Mouse (Mus musculus) frontal cortex, adult (tissue): ENCODE measurements around the gene Lrp2.

Source experiments
- ATAC-seq: cut with Nextera tagmentation; 2 replicates; pipeline ENCODE4 v1.9.2; 2017; ENCODE audit warnings: mild to moderate bottlenecking, moderate library complexity, mixed read lengths; ENCODE audit not compliant: low TSS enrichment

Gene Lrp2

DNA sequence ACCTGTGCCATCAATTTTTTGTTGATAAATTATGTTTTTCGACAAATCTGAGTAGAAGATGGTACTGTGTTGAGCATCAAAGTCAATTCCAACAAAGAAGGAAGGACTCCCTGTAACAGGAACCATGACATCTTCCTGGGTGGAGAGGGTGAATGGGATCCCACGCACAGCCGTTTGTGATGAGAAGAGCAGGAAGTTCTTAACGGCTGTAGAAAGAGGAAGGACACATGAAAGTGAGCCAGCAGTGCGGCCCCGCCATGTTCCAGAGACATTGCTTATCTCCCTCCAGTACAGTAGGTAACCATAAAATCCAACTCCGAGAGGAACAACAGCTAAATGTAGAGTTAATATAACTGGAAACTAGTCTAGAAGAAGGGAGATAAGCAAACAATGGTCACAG, 67.6 kb downstream of the Lrp2 start:
- no peak for ATAC-seq

DNA sequence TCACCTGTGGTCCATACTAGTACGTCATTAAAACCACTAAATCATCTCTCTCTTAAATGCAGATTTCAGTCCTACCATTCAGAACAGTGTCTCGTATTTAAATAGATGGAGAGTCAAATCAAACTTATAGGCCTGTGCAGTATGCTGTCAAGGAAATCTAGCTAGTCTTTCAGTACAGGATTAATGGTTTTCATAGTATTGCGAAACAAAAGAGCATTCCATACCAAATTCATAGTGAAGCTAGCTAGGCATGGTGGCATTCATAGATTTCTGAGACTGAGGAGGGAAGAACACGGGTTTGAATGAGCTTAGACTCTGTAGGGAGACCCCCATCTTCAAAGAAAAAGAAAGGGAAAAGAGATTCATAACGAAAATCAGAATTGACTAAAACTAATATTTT, 74.1 kb downstream of the Lrp2 start:
- ATAC-seq = no peak

DNA sequence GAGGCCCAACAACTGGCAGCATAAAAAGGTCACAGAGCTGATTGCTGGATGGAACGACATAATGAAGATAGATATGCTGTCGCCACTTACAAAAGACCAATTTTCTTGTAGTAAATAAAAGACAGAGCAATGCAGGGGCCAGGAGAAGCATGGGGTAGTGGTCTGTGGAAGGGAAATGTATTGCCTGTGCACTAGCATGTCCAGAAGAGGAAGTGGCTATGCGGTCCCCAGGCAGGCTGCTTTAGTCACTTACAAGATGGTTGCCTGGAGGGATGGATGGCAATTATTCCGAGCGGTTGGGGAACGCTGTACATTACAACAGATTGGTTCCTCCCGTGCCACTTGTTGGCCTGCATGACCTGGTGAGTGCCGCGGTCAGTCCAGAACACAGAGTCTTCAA, 85.5 kb downstream of the Lrp2 start:
- ATAC-seq = no peak

DNA sequence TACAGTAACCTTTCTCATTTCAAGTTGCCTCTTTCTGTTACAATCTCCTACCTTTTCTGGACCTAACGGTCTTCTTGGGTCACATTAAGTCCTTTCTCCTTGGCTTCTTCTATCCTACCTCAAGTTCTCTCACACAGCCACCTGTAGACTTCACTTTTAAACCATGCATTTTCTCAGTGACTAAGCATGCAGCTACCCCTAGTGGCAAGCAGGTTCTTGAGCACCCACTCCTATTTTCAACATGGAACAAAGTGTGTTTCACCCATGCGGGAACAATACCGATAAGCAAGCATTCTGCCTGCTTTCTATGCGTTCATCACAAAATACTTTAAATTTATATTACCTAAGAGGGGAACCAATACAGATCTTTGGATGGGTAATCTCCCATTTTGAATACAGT, 92.7 kb downstream of the Lrp2 start:
- ATAC-seq = peak; percentile 92

DNA sequence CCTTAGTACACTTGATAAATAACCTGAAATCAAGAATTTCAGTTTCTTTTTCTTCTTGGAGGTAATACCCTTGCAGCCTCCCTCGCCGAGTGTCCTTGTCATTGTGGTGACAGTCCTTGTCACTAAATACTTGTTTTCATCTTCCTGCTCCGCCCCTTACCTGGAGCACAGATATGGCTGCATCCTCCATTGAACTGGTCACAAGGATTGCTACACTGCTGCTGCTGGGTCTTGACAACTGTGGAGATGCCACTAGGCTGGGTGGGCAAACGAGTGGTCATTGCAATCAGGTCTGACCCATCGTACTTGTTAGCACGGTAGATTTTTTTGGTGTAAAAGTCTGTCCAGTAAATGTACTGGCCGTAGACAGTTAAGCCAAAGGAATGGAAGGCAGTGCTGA, 104.9 kb downstream of the Lrp2 start:
- ATAC-seq = no peak

DNA sequence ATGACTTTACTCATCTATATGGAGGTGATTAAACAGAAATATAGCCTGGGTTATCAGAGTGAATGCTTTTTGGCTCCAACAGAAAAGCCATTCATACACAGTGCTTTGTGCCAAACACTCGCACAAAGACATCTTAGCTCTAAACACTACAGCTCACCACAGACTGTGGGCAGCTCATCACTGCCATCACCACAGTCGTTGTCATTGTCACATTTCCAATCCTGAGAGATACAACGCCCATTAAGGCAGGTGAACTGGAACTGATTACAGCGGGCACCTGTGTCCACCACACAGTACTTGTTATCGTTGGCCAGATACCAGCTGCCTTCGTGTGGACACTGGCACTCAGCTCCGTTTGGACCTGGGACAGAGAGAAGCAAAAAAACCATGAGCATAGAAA, 106.0 kb downstream of the Lrp2 start:
- ATAC-seq = no peak

DNA sequence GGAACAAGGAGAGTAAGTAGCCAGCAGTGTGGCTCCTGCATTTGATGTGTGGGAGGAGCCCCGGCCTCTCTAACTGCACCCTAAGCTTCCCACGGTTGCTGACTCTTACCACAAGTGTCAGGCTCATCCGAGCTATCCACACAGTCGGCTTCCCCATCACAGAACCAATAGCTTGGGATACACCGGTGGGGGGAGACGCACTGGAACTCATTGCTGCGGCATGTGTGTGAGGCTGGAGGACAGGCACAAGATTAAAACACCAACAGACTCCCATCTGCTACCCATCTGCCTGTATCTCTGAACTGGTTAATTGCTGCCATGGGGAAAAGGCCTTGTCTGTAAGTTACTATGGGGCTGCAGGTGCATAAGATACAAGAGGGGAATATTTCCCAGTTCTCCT, 109.0 kb downstream of the Lrp2 start:
- no peak for ATAC-seq

DNA sequence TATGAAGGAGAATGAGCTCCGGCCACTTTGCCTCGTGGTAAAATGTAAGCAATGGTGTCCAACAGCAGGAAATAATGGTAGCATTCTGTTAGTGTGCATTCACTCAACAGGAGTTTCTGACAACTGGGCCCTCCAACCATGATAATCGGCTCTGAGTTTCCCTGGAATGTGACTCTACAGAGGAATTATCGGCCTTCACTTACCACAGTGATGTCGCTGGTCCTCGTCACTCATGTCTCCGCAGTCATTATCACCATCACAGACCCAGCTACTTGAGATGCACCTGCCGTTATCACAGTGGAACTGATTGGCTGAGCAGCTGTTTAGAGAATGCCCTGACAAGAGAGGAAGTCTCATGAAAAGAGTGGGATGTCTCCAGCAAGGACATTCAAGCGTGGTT, 110.7 kb downstream of the Lrp2 start:
- no peak for ATAC-seq

DNA sequence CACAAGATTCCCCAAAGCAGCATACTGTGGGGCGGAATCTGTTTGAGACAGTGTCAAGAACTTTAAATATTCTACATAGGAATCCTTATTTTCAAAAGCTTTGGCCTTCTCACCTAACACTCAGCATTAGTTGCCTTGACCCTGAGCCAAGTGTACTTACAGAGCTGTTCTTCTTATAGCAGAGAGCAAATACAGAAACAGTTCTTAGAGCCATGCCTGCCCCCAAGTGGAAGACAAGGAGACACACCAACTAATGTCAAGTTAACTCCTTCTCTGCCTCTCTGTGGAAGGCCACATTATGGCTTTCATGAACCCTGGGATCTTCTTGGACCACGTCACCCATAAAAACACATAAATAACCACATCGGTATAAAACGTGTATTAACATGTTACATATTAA, 114.0 kb downstream of the Lrp2 start:
- ATAC-seq = 0 out of 2 replicates have a peak, but pooled peaks have one; percentile 41

DNA sequence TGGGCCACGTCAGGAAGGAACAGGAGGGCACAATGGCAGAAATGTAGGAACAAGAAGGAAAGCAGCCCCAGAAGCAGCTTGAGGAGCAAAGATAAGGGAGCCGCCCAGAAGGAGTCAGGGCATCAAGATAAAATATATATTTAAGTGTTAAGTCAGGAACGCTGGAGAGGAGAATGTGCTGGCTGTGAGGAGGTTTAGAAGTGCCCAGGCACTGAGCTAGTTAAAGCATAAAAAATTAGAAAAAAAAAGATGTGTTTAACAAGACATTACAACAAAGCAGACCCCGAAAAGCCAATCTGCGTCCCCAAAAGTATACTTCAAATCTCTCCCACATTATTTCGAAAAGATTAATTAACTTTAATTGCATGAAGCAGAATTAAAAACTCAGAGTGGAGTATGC, 122.3 kb downstream of the Lrp2 start:
- no peak for ATAC-seq

DNA sequence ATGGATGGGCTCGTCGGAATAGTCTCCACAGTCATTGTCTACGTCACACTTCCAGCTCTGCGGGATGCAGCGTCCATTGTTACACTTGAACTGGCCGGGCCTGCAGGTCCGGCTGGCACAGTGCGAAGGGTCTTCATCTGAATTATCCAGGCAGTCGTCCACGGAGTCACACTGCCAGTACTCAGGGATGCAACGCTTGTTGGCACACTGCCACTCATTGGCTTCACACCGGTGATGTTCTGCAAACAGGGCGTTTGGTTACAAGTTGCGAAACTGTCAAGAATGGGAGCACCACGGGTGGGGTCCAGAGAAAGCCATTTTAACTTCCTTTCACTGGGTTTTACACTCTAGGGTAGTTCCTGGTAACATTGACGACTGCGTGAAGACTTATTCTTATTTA, 126.4 kb downstream of the Lrp2 start:
- no peak for ATAC-seq

DNA sequence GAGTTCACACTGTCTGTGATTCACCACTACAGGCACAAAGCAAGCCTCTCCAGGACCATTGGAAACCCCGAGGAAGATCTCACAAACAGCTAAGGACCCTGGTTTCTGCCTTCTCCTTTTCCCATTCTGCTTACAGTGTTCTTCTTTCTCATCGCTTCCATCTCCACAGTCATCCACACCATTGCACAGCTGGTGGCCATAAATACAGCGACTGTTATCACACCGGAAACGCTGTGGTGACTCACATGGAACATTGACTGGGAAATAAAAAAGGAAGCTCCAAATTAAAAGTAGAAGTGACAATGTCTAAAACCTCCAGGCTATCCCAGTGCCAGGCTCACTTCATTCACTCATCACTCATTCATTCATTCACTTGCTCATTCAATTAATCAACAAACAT, 134.7 kb downstream of the Lrp2 start:
- ATAC-seq = peak; percentile 90

DNA sequence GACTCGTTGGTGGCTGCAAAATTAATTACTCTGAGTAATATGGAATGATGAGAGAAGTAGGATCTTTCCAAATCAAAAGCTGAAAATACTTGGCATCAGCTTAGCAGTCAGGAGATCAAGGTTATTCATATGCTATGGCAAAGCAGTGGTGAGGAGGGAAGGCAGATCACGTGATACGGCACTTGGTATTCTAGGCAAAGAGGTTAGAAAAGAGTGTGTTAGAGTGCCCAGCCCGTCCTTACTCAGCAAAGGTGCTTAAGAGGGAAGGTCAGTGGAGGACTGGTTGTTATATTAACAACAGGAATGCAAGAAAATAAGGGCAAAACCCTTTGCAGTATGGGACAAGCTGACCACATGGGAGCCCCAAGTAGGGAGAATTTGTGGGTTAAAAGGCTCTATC, 137.3 kb downstream of the Lrp2 start:
- no peak for ATAC-seq

DNA sequence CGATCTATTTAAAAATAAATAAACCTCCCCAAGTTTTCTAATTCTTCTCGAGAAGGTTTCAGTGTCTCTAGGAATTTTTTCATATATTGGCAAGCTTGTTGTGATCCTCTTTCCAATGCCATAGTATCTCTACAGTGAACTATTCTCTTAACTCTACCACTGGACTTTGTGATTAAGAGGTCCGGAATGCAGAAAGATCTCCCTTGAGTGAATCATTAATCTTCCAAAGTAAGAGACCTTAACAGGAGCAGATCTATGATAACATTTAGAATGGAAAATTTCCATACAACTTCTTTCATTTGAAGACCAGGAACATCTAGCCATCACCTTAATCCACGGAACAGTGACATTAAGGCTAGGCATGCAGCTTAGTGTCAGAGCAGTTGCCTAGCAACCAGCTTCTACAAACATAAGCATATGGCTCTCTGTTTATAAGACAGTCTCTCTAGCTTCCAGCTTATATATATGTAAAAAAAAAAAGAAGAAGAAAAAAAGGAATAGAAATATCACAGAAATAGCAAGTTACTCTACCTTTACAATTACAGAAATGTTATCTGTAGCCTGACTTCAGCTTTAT, 139.9 kb downstream of the Lrp2 start:
- ATAC-seq = peak; percentile 89

DNA sequence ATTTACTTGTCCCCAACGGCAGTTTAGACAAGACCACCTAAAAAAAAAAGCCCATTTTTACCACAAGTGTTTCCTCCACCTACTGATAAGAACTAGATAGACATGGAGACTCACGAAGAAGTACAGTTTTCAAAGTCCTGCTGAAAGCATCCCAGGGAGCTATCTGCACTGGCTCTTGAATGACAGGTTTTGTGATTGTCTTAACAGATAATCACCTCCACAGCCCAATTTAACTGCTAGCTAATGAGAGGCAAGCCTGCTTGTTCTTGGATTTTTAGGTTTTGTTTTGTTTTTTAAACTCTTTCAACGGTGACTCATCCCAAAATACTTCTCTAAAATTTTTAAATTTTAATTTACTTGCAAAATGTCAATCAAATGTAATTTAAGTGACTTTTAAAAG, 144.2 kb downstream of the Lrp2 start:
- ATAC-seq = no peak

DNA sequence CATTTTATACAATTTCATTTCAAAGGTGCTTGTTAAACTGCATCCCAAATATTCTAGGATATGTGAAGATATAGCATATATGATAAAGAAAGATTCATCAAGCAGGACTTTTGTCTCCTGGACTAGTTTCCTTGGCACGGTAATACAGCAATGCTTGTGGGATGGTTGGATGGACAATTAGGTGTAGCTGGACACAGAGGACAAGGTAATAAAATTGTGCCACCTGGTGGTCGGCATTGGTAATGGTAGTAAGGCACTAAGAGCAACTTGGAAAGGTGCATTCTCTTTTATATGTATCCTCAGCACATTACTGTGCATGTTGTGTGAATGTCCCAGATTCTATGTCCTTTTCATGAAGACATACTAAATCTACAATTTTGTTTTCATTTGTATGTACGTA, 157.7 kb downstream of the Lrp2 start:
- peak; percentile 88 for ATAC-seq

DNA sequence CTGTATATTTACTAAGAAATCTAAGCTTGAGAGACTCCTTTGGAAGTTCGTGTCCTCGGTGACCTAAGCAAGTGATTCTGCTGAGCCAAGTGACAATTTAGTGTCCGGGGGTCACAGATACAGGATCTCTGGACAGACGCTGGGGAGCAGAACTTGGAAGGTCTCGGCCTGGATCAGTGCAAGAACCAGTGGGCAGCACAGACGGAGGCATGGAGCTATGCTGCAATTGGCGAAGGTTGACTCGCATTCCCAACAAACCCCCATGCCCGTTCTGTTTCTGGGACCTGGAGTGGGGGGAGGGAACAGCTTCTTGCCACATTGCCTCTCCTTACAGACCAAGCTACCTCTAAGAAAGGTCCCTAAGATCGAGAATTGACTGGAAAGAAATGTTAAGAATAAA, 158.7 kb downstream of the Lrp2 start:
- ATAC-seq = no peak

DNA sequence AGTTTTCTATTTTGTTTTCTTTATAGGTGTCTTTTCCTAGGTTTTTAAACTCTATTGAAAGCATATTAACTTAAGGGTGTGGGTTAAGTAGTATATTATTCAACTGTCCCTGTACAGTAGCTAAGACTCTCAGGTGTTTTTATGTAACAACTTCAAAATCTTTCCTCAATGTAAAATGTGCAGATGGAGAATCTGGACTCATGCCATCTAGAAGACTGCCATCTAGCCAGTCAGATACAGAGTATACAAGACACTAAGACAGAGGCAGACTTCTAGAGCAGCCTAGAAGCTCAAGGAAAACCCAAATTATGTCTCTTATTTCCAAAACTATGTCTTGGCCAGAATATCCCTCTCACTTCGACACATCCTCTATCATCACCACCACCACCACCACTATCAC, 159.8 kb downstream of the Lrp2 start:
- peak; percentile 59 for ATAC-seq

DNA sequence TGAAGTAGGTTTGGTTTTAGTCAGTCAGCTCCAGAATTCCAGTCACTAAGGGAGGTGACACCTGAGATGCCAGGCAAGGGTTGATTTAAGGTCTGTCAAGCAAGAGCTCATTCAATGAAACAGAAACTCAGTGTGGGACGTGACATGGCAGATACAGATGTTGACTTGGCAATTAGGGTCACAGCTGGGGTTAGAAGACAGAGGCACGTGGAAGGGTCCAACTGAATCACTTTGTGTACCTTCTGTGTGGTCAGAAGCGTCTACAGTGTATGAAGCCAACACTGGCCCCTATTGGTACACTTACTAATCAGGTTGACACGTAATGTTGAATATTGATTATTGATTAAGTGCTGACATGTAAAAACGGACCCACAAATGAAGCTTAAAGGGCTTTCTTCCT, 161.0 kb downstream of the Lrp2 start:
- ATAC-seq = no peak

DNA sequence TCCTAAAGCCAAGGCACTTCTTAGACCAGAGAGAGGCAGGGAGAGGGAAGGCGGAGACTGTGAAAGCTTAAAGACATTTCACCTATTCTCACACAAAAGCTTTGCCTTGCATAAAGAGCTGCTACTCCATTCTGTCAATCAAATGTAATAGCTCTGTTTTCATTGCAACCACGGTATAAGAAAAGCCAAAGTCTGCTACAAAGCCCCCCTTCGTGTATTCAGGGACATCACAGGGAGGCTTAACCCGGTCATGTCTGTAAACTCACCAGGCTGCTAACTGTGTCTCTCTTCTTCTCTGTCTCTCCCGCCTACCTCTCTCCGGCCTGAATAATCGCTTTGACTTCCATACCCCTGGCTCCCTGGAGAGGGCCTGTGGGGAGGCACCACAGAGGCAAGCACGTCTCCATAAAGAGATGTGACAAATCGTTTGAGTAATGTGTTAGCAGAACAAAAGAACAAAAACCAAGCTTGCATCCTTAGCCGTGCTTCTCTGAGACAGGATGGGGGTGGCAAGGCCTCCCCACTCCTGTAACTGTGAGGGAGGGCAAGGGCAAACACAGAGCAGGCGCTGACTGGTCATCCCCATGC, 167.5 kb downstream of the Lrp2 start:
- ATAC-seq = no peak

DNA sequence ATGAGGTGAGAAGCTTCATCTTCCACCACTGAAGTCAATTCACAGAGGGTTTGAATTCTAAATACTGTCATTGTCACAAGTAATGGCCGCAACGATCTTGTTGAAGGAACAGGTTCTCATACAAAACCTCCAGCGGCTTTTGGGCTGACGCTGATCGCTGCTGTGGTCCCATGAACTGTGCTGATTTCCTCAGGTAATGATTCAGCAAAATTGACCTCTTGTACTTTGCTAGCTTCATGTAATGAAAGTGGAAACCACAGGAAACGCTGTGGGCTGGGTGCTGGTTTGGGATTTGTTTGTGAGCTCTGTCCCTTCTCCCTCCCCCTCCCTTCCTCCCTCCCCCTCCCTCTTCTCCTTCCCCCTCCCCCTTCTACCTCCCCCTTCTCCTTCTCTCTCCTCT, 170.8 kb downstream of the Lrp2 start:
- no peak for ATAC-seq

DNA sequence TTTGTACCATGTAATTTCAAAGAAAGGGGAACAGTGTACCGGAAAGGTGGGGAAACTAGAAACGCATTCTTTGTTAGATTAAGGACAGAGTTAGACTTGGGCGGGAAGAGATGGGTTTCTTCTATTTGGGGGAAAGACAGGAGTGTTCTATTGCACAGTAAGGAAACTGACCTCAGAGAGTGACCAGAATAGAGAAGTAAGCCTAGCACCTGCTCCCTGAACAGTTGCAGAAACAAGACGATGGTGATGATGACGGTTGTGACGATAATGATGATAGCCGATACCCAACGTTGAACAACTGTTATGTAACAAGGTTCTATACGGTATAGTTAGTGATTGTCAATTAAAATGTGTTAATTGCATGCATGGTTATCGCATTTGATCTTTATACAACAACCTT, 171.3 kb downstream of the Lrp2 start:
- ATAC-seq = no peak

DNA sequence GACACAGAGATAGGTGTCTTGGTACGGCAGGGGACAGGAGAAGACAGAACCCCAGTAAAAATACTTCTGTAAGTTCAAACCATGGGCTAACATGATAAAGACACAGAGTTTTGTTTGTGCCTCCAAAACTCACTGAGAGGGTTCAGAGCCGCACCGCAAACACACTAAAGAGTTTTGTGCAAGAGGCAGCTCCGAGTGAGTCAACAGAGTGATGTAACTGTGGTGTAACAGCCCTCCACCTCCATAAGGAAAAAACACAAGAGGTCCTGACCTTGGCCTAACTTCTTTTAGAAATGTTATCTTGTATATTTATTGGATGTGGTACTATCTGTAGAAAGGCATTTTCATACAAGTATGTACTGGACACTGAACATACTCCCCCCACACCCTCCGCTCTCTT, 180.2 kb downstream of the Lrp2 start:
- ATAC-seq = no peak

DNA sequence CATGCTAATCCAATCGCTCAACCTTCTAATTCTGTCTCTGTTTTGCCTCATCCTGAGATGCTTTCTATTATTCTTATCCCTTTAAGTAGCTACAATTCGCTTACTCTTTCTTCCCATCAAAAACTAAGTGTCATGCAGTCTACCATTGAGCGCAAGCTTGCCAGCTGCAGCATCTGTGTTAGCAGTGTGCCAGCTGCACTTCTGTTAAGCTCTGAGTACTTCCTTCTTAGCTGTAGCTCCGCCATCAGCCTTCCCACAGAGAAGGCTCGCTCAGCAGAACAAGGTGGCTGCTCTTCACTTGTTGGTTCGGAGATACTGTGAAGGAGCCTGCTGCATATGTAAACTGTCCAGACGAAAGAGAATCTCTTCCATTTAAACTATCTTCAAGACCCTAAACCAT, 183.6 kb downstream of the Lrp2 start:
- peak; percentile 78 for ATAC-seq
